Mouse (Mus musculus): ENCODE results near the gene Zfp784. TPM values are rescaled to one million over a fixed set of nuclear protein-coding genes. Genes with fewer than 3 reads are reported as not detected.
A peak's percentile ranks its signal among the peaks of the same experiment; 100 is the strongest.

Zfp784 gene
- polyA plus RNA-seq, 1 experiment from 2014 or later: 4.6 TPM

- peak within 1 kb of the TSS; percentile 78 for H3K4me2 ChIP-seq
- under 1% methylated on average over 65 of the region's 65 CpGs for WGBS
- TF ChIP-seq CTCF (IDR thresholded peaks at IDR 0.05; ENCODE audit: low read depth): no peak
- H3K9ac ChIP-seq: peak within 1 kb of the TSS; percentile 86
- H3K27me3 ChIP-seq (ENCODE audit: insufficient read depth, low read length): peaks cover 48% of the 10 kb centered on the region
- peak within 1 kb of the TSS; percentile 68 for H3K4me3 ChIP-seq (ENCODE audit: low read depth, low read length)
- no peaks in the 10 kb centered on the region for H3K36me3 ChIP-seq (ENCODE audit: insufficient read depth)
- no peaks in the 10 kb centered on the region for H3K9me3 ChIP-seq (ENCODE audit: low read depth, low read length)
- peaks cover 18% of the 10 kb centered on the region; the same call in 1 of the 2 replicates for H3K4me1 ChIP-seq (ENCODE audit: insufficient read depth)
- peak within 1 kb of the TSS; percentile 71 for H3K27ac ChIP-seq (ENCODE audit: low read depth)
- ATAC-seq (ENCODE audit: insufficient read depth): peak; percentile 85
- DNase-seq: peak; percentile 88
These were observed 13.2 kb upstream of the Zfp784 start, which contains the start of gene Zfp580 for GRCm38 (mm10) chr7:5051193-5052192. TSS of gene Zfp580 (plus strand) at chr7:5051538.

- TF ChIP-seq CTCF (IDR thresholded peaks at IDR 0.05; ENCODE audit: low read depth): peak; percentile 50
- 20% methylated on average over 2 of the region's 2 CpGs for WGBS
- peak; percentile 74 for DNase-seq
These were observed 9.1 kb upstream of the Zfp784 start for GRCm38 (mm10) chr7:5047313-5047712.

GRCm38 (mm10) chr7:5046112-5046511 is 7.9 kb upstream of the Zfp784 start:
- DNase-seq (no peak), ATAC-seq (ENCODE audit: insufficient read depth) (no peak)
- 65% methylated on average over 2 of the region's 2 CpGs for WGBS
- no peaks in the 10 kb centered on the region for H3K9me3 ChIP-seq (ENCODE audit: low read depth, low read length)
- no peak overlapping the region for H3K4me3 ChIP-seq (ENCODE audit: low read depth, low read length)
- TF ChIP-seq CTCF (IDR thresholded peaks at IDR 0.05; ENCODE audit: low read depth): no peak
- no peaks in the 10 kb centered on the region for H3K27me3 ChIP-seq (ENCODE audit: insufficient read depth, low read length)
- H3K4me1 ChIP-seq (ENCODE audit: insufficient read depth): peaks cover 5% of the 10 kb centered on the region; the same call in 1 of the 2 replicates
- H3K4me2 ChIP-seq: no peak overlapping the region
- H3K9ac ChIP-seq: no peak overlapping the region
- H3K27ac ChIP-seq (ENCODE audit: low read depth): no peak overlapping the region
- H3K36me3 ChIP-seq (ENCODE audit: insufficient read depth): no peaks in the 10 kb centered on the region

More at GRCm38 (mm10) chr7:5047313-5047712, 9.1 kb upstream of the Zfp784 start:
- H3K27me3 ChIP-seq (ENCODE audit: insufficient read depth, low read length): peaks cover 8% of the 10 kb centered on the region; the same call in 1 of the 2 replicates
- no peaks in the 10 kb centered on the region for H3K9me3 ChIP-seq (ENCODE audit: low read depth, low read length)
- H3K4me1 ChIP-seq (ENCODE audit: insufficient read depth): peaks cover 9% of the 10 kb centered on the region; the same call in 1 of the 2 replicates
- H3K9ac ChIP-seq: no peak overlapping the region
- no peak overlapping the region for H3K4me3 ChIP-seq (ENCODE audit: low read depth, low read length)
- H3K27ac ChIP-seq (ENCODE audit: low read depth): no peak overlapping the region
- no peaks in the 10 kb centered on the region for H3K36me3 ChIP-seq (ENCODE audit: insufficient read depth)
- no peak overlapping the region for H3K4me2 ChIP-seq
- no peak for ATAC-seq (ENCODE audit: insufficient read depth)

GRCm38 (mm10) chr7:5044981-5045380 is 6.7 kb upstream of the Zfp784 start:
- Histone ChIP-seq H3K4me1 (ENCODE audit: insufficient read depth) (no peaks in the 10 kb centered on the region), H3K27ac (ENCODE audit: low read depth) (no peak overlapping the region), H3K4me3 (ENCODE audit: low read depth, low read length) (no peak overlapping the region), H3K4me2 (no peak overlapping the region), H3K27me3 (ENCODE audit: insufficient read depth, low read length) (no peaks in the 10 kb centered on the region), H3K9ac (no peak overlapping the region), H3K9me3 (ENCODE audit: low read depth, low read length) (no peaks in the 10 kb centered on the region), H3K36me3 (ENCODE audit: insufficient read depth) (no peaks in the 10 kb centered on the region)
- WGBS: 70% methylated on average over 2 of the region's 2 CpGs
- TF ChIP-seq CTCF (IDR thresholded peaks at IDR 0.05; ENCODE audit: low read depth): no peak
- DNase-seq (no peak), ATAC-seq (ENCODE audit: insufficient read depth) (no peak)

- Histone ChIP-seq H3K9me3 (ENCODE audit: low read depth, low read length) (no peaks in the 10 kb centered on the region), H3K27me3 (ENCODE audit: insufficient read depth, low read length) (no peaks in the 10 kb centered on the region), H3K27ac (ENCODE audit: low read depth) (peak overlapping the region; percentile 96; the same call in 1 of the 2 replicates), H3K4me1 (ENCODE audit: insufficient read depth) (no peaks in the 10 kb centered on the region), H3K9ac (peak overlapping the region; percentile 70), H3K4me3 (ENCODE audit: low read depth, low read length) (peak overlapping the region; percentile 62), H3K36me3 (ENCODE audit: insufficient read depth) (peaks cover 18% of the 10 kb centered on the region), H3K4me2 (peak overlapping the region; percentile 68)
- 18% methylated on average over 5 of the region's 5 CpGs for WGBS
- no peak for TF ChIP-seq CTCF (IDR thresholded peaks at IDR 0.05; ENCODE audit: low read depth)
- DNase-seq: no peak
- no peak for ATAC-seq (ENCODE audit: insufficient read depth)
These were observed 694 bp upstream of the Zfp784 start for GRCm38 (mm10) chr7:5038940-5039339.

- WGBS: 81% methylated on average over 8 of the region's 8 CpGs
- H3K27ac ChIP-seq (ENCODE audit: low read depth): peak overlapping the region; percentile 96
These were observed 779 bp downstream of the Zfp784 start for GRCm38 (mm10) chr7:5037467-5037866.

GRCm38 (mm10) chr7:5037026-5037425 is 1.2 kb downstream of the Zfp784 start:
- H3K9ac ChIP-seq: no peak overlapping the region

More at GRCm38 (mm10) chr7:5037467-5037866, 779 bp downstream of the Zfp784 start:
- peak overlapping the region; percentile 62 for H3K4me3 ChIP-seq (ENCODE audit: low read depth, low read length)
- DNase-seq: no peak
- 0 out of 2 replicates have a peak overlapping the region, but pooled peaks have one; percentile 70 for H3K9ac ChIP-seq
- no peak for TF ChIP-seq CTCF (IDR thresholded peaks at IDR 0.05; ENCODE audit: low read depth)
- ATAC-seq (ENCODE audit: insufficient read depth): no peak
- H3K36me3 ChIP-seq (ENCODE audit: insufficient read depth): peaks cover 33% of the 10 kb centered on the region
- H3K4me1 ChIP-seq (ENCODE audit: insufficient read depth): no peaks in the 10 kb centered on the region
- peak overlapping the region; percentile 68 for H3K4me2 ChIP-seq
- peaks cover 1% of the 10 kb centered on the region; the same call in 1 of the 2 replicates for H3K9me3 ChIP-seq (ENCODE audit: low read depth, low read length)
- no peaks in the 10 kb centered on the region for H3K27me3 ChIP-seq (ENCODE audit: insufficient read depth, low read length)

More at GRCm38 (mm10) chr7:5037026-5037425, 1.2 kb downstream of the Zfp784 start:
- no peaks in the 10 kb centered on the region for H3K4me1 ChIP-seq (ENCODE audit: insufficient read depth)
- no peaks in the 10 kb centered on the region for H3K27me3 ChIP-seq (ENCODE audit: insufficient read depth, low read length)
- no peak for ATAC-seq (ENCODE audit: insufficient read depth)
- no peak for TF ChIP-seq CTCF (IDR thresholded peaks at IDR 0.05; ENCODE audit: low read depth)
- peaks cover 37% of the 10 kb centered on the region for H3K36me3 ChIP-seq (ENCODE audit: insufficient read depth)
- no peak overlapping the region for H3K4me2 ChIP-seq
- no peak for DNase-seq
- WGBS: 90% methylated on average over 7 of the region's 7 CpGs
- no peak overlapping the region for H3K4me3 ChIP-seq (ENCODE audit: low read depth, low read length)
- no peak overlapping the region for H3K27ac ChIP-seq (ENCODE audit: low read depth)
- H3K9me3 ChIP-seq (ENCODE audit: low read depth, low read length): peaks cover 6% of the 10 kb centered on the region

All from lung, embryonic 14.5 days (tissue).